Mouse (Mus musculus): ENCODE results near the gene Gli2. TPM values are rescaled to one million over a fixed set of nuclear protein-coding genes. Genes with fewer than 3 reads are reported as not detected.

The Gli2 gene
- total and polyA plus RNA-seq, 3 experiments, result 1.5 to 11.3 TPM; not detected in 1

DNA sequence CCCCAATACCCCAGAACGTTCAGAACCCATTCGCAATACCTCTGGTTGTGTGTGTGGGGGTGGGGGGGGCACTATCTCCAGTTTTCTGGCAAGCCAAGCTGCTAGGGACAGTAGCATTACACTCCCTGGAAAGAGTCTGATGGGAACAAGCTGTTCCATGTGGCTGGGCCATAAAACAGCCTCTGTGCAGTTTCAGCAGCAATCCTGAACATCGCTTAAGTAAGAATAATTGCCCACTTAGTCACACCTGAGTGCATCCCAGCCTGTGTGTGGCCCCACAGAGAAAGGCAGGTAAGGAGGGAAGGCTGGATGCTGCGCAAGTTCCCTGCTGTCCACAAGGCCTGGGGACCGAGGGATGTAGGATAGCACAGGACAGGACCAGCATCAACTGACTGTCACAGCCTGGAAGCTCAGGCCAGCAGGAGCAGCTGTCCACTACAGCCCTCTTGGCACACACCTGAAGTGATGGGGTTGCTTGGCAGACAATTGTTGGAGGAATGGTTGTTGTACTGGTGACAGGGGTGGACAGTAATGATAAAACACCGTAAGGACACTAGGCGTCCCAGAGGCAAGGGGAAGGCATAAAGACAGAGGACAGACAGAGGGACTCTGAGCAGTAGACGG is 58.8 kb downstream of the Gli2 start:
- no peak for DNase-seq (ENCODE audit: low read depth, low spot score)
- TF ChIP-seq RAD21 (IDR thresholded peaks at IDR 0.05; ENCODE audit: low read depth, low read length), result no peak
- no peak for TF ChIP-seq MEF2A (IDR thresholded peaks at IDR 0.05; ENCODE audit: extremely low read depth, insufficient replicate concordance, low read depth, low read length, poor library complexity, severe bottlenecking)
- TF ChIP-seq TCF12 (IDR thresholded peaks at IDR 0.05; ENCODE audit: low read depth, low read length), result no peak
- TF ChIP-seq ZMIZ1 (IDR thresholded peaks at IDR 0.05; ENCODE audit: low read depth, low read length), result no peak
- TF ChIP-seq JUND (IDR thresholded peaks at IDR 0.05; ENCODE audit: low read depth, low read length), result no peak
- TF ChIP-seq MAZ (IDR thresholded peaks at IDR 0.05; ENCODE audit: low read depth, low read length), result no peak
- TF ChIP-seq USF1 (IDR thresholded peaks at IDR 0.05; ENCODE audit: low read depth, low read length), result no peak
- TF ChIP-seq TBP (IDR thresholded peaks at IDR 0.05; ENCODE audit: low read depth, low read length), result no peak
- no peak for TF ChIP-seq RCOR1 (IDR thresholded peaks at IDR 0.05; ENCODE audit: low read depth, low read length)
- no peak for TF ChIP-seq HCFC1 (IDR thresholded peaks at IDR 0.05; ENCODE audit: low read depth, low read length)
- TF ChIP-seq CTCF (IDR thresholded peaks at IDR 0.05 in 2 of 3, conservative IDR thresholded peaks at IDR 0.05 in 1 of 3; ENCODE audit: control insufficient read depth in 1 of 3, insufficient read depth in 1 of 3, low read depth in 2 of 3, low read length in 3 of 3, poor library complexity in 1 of 3, severe bottlenecking in 1 of 3), result no peak
- TF ChIP-seq POLR2AphosphoS5 (IDR thresholded peaks at IDR 0.05; ENCODE audit: borderline replicate concordance, low read depth, low read length), result no peak
- no peak for TF ChIP-seq USF2 (IDR thresholded peaks at IDR 0.05; ENCODE audit: borderline replicate concordance in 1 of 2, insufficient read depth in 1 of 2, low read depth in 1 of 2, low read length in 2 of 2)
- no peak for TF ChIP-seq ELF1 (IDR thresholded peaks at IDR 0.05; ENCODE audit: low read depth, low read length)
- TF ChIP-seq GABPA (IDR thresholded peaks at IDR 0.05; ENCODE audit: low read depth, low read length), result no peak
- no peak for TF ChIP-seq GATA1 (IDR thresholded peaks at IDR 0.05; ENCODE audit: low read depth, low read length)
- TF ChIP-seq MYB (IDR thresholded peaks at IDR 0.05; ENCODE audit: low read depth, low read length), result no peak
- no peak for TF ChIP-seq POLR2A (IDR thresholded peaks at IDR 0.05; ENCODE audit: control insufficient read depth in 1 of 2, insufficient read depth in 1 of 2, low read depth in 1 of 2, low read length in 2 of 2, poor library complexity in 1 of 2)
- no peak for TF ChIP-seq MAX (IDR thresholded peaks at IDR 0.05; ENCODE audit: low read length)
- TF ChIP-seq ETS1 (IDR thresholded peaks at IDR 0.05; ENCODE audit: low read depth, low read length), result no peak
- Histone ChIP-seq H3K27ac (ENCODE audit: control insufficient read depth, low read depth, low read length) (no peak overlapping the region), H3K4me1 (ENCODE audit: control insufficient read depth in 1 of 2, insufficient read depth in 2 of 2, low read length in 2 of 2) (no peaks in the 10 kb centered on the region), H3K27me3 (ENCODE audit: control insufficient read depth in 1 of 2, insufficient read depth in 2 of 2, low read length in 2 of 2) (no peaks in the 10 kb centered on the region), H3K9ac (ENCODE audit: control insufficient read depth, low read depth, low read length, poor library complexity, severe bottlenecking) (no peak overlapping the region), H3K36me3 (ENCODE audit: control insufficient read depth in 1 of 2, insufficient read depth in 2 of 2, low read length in 2 of 2) (no peaks in the 10 kb centered on the region), H3K9me3 (replicated peaks; ENCODE audit: insufficient read depth, low read length) (no peaks in the 10 kb centered on the region), H3K79me2 (ENCODE audit: control insufficient read depth, insufficient read depth, low read length, poor library complexity) (no peaks in the 10 kb centered on the region), H3K4me3 (ENCODE audit: control insufficient read depth in 1 of 2, insufficient read depth in 1 of 2, low read depth in 2 of 2, low read length in 2 of 2) (no peak overlapping the region)

GRCm38 (mm10) chr1:118993775-118994174 is 59.6 kb downstream of the Gli2 start:
- TF ChIP-seq CTCF (IDR thresholded peaks at IDR 0.05 in 2 of 3, conservative IDR thresholded peaks at IDR 0.05 in 1 of 3; ENCODE audit: control insufficient read depth in 1 of 3, insufficient read depth in 1 of 3, low read depth in 2 of 3, low read length in 3 of 3, poor library complexity in 1 of 3, severe bottlenecking in 1 of 3) (no peak), ZMIZ1 (IDR thresholded peaks at IDR 0.05; ENCODE audit: low read depth, low read length) (no peak), RCOR1 (IDR thresholded peaks at IDR 0.05; ENCODE audit: low read depth, low read length) (no peak), MXI1 (IDR thresholded peaks at IDR 0.05; ENCODE audit: low read depth, low read length) (no peak), TBP (IDR thresholded peaks at IDR 0.05; ENCODE audit: low read depth, low read length) (no peak), BHLHE40 (IDR thresholded peaks at IDR 0.05; ENCODE audit: borderline replicate concordance, low read depth, low read length) (no peak), MAZ (IDR thresholded peaks at IDR 0.05; ENCODE audit: low read depth, low read length) (no peak), POLR2AphosphoS2 (IDR thresholded peaks at IDR 0.05; ENCODE audit: low read length) (no peak), ZNF384 (IDR thresholded peaks at IDR 0.05; ENCODE audit: low read depth, low read length) (no peak), ETS1 (IDR thresholded peaks at IDR 0.05; ENCODE audit: low read depth, low read length) (no peak), NELFE (IDR thresholded peaks at IDR 0.05; ENCODE audit: low read depth, low read length) (no peak), HCFC1 (IDR thresholded peaks at IDR 0.05; ENCODE audit: low read depth, low read length) (no peak), GABPA (IDR thresholded peaks at IDR 0.05; ENCODE audit: low read depth, low read length) (no peak), USF2 (IDR thresholded peaks at IDR 0.05; ENCODE audit: borderline replicate concordance in 1 of 2, insufficient read depth in 1 of 2, low read depth in 1 of 2, low read length in 2 of 2) (no peak), MAX (IDR thresholded peaks at IDR 0.05; ENCODE audit: low read length) (no peak), ZC3H11A (IDR thresholded peaks at IDR 0.05; ENCODE audit: low read depth, low read length) (no peak)
- Histone ChIP-seq H3K9me3 (replicated peaks; ENCODE audit: insufficient read depth, low read length) (no peaks in the 10 kb centered on the region), H3K79me2 (ENCODE audit: control insufficient read depth, insufficient read depth, low read length, poor library complexity) (no peaks in the 10 kb centered on the region), H3K9ac (ENCODE audit: control insufficient read depth, low read depth, low read length, poor library complexity, severe bottlenecking) (no peak overlapping the region), H3K4me3 (ENCODE audit: control insufficient read depth in 1 of 2, insufficient read depth in 1 of 2, low read depth in 2 of 2, low read length in 2 of 2) (no peak overlapping the region), H3K27me3 (ENCODE audit: control insufficient read depth in 1 of 2, insufficient read depth in 2 of 2, low read length in 2 of 2) (no peaks in the 10 kb centered on the region), H3K4me1 (ENCODE audit: control insufficient read depth in 1 of 2, insufficient read depth in 2 of 2, low read length in 2 of 2) (no peaks in the 10 kb centered on the region), H3K36me3 (ENCODE audit: control insufficient read depth in 1 of 2, insufficient read depth in 2 of 2, low read length in 2 of 2) (no peaks in the 10 kb centered on the region), H3K27ac (ENCODE audit: control insufficient read depth, low read depth, low read length) (no peak overlapping the region)
- DNase-seq (ENCODE audit: low read depth, low spot score), result peak; percentile 10

Data from MEL (cell line).